Mouse (Mus musculus) kidney, adult 18-20 months (tissue): ENCODE measurements around the gene Cpne7.
"Not testable (repeated sequence)": the region's sequence is repeated elsewhere in the genome, so short reads cannot be mapped to it uniquely, and the experiment has no call there.

Source experiments
- DNase-seq: peaks from one replicate; pipeline ENCODE4 v3.0.0; 2021

The Cpne7 gene

DNA sequence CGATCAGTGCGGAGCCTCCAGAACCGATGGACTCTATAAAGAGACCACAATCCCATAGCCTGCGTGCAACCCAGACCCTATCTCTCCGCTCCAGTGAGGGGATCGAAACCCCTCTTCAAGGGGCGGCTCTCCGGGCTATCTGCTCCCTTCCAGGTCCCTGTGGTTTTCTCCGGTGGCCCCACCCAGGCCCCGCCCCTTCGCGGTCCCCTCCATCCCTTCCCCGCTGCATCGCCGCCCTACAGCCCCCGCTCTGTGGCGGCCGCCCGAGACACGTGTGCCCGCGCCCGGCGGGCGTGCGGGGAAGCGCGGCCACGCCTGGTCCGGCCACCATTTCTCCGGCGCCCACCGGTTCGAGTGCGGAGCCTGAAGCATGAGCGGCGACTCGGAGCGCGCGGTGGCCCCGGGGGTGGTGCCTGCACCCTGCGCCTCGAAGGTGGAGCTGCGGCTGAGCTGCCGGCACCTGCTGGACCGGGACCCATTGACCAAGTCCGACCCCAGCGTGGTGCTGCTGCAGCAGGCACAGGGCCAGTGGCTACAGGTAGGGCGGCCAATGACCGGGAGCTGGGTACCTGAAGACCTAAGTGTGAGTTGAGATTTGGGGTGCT lies at the start of gene Cpne7:
Gene Cpne7 (plus strand): TSS at position 248 of the 605 bp plus-strand sequence.
- no peak for DNase-seq

DNA sequence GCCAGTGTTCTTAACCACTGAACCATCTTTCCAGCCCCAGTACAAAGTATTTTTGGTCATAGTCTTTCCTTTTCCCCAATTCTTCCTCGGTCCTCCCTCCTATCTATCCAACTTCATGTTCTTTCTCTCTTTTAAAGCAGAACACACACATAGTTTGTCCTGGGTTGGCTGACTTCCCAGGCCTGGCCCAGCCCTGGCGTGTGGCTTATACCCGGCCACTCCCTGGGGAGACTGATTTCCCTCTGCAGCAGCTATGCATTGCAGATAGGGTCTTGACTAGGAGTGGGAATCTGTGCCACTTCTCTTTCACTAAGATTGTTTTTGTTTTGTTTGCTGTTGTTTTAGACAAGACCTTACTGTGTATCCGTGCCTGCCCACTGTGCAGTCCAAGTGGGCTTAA lies 46.0 kb upstream of the Cpne7 start:
- no peak for DNase-seq

DNA sequence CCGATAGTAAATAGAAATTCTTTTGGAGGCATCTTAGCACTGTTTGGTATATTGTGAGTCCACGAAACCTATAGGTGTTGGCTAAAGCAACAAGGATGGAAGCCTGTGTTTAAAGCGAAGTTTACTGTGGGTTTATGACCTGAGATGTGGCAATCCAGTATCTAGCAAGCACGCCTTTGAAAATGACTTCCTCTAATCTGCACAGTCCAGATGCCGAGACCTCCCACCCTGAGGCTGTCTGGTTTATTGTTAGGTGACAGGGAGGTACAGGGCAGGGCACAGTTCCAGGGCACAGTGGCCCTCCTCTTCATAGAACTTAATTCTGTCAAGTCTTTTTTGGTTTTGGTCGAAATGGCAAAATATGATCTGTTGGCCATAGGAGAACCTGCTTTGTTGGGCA lies 40.0 kb upstream of the Cpne7 start:
- no peak for DNase-seq

DNA sequence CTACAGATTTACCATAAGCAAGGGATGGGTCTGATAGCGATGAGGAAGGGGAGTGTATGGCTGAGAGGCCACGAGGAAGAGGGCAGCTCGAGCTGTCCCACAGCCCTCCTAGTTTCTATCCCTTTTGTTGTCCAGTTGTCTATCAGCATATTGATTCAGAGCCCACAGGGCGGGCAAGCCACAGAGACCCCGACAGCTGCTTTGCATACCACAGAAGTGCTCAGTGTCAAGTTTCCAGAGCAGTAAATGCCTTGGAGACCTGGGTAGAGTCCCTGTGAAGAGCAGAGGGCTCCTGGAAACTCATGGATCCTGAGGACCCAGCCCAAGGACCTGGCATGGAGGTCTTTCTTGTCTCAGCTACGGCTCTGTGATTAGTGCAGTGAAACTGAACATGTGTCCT lies 34.2 kb upstream of the Cpne7 start:
- DNase-seq: no peak

DNA sequence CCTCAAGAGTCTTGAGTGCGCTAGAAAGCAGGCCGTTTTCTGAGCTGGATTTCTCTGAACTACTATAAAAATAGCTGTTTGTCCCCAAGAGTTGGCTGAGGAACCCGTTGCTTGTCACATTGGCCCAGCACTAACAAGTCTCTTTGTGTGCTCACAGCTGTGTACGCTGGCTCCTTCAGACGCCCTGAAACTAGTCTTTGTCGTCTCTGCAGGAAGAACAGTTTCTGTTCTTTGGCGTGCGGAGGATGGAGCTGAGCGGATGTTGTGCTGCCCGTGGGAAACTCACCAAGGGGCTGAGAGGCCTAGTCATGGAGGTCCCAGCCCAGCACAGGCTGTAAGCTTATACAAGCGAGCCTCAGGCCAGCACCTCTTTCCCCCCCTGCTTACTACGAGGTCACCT lies 33.6 kb upstream of the Cpne7 start:
- DNase-seq: no peak

DNA sequence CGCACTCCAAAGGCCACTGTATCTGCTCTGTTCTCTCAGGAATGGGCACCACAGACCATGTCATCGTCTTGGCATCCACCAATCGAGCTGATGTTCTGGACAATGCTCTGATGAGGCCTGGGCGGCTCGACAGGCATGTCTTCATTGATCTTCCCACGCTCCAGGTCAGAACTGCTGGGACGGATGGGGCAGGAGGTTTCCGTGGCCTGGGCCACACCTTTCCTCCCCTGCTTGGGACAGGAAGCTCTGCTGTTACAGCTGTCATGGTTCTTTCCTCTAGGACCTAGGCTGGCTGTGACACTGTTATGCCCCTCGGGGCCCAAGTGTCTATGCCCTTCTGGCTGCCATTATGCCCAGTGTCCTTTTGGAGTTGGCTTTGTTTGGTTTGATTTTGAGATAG lies 29.9 kb upstream of the Cpne7 start:
- no peak for DNase-seq

DNA sequence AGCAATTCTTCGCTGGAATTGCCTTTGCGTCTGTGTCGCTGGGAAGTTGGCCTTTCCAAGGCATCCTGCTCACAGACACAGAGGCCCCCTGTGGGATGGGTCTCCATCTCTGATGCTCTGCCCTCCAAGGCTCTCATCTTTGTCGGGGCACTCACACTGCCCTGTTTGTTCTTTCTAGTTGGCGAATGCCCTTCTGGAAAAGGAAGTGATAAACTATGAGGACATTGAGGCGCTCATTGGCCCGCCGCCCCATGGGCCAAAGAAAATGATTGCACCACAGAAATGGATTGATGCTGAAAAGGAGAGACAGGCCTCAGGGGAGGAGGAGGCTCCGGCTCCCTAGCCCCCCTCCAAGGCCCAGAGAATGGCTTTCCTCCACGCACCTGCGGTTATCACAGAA lies 20.0 kb upstream of the Cpne7 start:
- no peak for DNase-seq

DNA sequence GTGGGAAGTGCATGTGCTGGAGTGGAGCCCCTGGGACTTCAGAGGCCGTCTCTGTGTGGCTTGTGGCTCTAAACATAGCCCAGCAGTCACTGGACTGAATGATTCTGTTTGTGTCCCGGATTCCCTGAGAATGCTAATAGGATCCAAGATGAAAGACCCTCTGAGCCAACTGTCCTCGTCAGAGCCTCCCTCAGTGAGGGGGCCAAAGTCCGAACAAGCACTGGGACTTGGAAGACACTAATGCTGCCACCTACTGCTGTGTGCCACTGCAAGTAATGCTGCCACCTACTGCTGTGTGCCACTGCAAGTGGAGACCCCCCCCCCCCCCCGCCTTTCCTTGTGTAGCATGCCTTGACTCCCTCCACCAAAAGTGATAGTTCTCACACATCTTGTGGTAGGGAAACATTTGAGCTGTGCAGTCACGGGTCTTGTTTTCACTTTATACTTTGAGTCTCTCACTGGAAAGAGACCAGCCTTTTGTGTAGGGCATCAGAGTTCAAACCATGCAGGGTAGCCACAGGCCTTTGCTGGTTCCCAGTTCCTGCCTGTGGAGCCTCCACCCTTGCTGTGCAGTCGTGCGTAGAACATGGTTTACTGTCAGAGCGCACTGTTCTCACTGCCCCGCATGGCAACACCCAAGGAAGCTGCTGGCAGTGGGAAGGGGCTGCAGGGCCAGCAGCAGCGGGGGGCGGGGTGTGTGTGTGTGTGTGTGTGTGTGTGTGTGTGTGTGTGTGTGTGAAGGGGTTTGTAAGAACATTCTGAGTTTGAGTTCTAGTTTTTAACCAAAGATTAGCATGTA lies 19.2 kb upstream of the Cpne7 start:
- no peak for DNase-seq

DNA sequence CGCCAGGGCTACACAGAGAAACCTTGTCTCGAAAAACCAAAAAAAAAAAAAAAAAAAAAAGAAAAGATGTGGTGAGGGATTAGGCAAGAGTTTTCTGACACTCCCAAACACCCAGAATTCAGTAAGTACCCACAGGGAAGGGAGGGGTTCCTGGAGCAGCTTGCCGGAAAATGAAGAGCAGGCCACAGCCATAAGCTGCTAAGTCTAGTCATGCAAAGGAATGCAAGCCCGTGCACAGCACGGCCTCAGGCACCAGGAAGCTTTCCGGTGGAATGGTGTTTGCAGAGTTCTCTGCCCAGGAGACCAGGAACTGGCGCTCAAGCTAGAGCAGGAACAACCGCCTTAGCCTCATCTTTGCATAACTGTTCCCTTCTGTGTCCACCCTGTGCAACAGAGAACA lies 16.9 kb upstream of the Cpne7 start:
- DNase-seq: no peak

DNA sequence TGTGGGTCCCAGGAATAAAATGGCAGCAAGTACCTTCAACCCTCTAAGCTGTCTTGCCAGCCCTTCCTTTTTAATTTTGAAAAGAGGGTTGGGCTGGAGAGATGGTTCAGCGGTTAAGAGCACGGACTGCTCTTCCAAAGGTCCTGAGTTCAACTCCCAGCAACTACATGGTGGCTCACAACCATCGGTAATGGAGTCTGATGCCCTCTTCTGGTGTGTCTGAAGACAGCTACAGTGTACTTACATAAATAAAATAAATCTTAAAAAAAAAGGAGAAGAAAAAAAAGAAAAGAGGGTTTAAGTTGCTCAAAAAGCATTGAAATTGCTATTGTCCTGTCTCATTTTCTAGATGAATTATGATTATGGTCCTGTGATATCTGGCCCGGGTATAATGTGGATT lies 15.9 kb upstream of the Cpne7 start:
- no peak for DNase-seq

DNA sequence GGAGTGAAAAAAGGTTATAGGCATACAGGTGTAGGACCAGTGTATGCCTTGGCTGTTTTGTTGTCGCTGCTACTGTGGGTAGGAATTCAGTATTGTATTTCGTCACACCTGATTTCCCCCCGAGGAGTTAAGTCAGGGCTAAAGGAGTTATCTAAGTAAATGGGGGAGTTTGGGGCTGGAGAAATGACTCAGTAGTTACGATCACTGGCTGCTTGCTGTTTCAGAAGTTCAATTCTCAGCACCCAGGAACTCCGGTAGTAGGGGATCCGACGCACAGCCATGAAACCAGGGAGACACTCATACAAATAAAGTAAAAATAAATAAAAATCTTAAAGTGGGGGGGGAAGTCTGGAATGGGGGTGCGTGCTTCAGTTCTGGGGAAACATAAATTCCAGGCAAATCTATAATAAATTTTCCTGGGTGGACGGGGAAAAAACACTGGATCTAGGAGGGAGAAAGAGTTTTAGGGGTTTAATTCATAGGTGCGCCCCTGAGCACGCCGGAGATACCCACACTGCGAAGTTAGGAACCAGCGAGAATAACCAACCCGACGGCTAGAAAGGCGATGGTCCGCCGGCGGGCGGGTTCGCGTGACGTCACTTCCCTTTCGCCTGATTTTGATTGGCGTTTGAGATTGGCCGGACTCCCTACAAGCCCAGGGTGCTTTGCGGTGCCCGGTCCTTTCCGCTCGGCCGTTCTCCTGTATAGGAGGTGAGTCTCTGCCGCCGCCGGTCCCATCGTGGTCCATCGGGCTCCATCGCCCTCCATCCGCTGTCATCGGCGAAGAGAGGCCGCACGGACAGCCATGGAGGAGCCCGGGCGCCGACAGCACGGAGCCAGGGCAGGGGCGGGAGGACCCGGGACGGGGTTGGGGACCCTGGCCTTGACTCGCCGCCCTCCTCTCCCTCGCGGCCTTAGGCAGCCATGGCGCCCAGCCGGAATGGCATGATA lies 15.2 kb upstream of the Cpne7 start, which contains the start of gene Rpl13:
Gene Rpl13 (plus strand): TSS at position 616 of the 951 bp plus-strand sequence.
- DNase-seq: peak; percentile 97

DNA sequence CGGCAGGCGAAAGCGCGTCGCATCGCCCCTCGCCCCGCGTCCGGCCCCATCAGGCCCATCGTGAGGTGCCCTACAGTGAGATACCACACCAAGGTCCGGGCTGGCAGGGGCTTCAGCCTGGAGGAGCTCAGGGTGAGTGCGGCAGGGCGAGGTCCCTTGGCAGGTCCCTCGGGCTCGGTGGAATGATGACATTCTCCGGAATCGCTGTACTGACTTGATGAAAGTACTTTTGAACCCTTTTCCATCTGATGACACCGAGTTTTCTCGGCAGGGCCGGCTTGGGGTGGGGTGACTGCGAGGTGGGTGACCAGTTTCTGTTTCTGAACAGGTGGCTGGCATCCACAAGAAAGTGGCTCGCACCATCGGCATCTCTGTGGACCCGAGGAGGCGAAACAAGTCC lies 14.3 kb upstream of the Cpne7 start:
- DNase-seq: not testable (repeated sequence)

DNA sequence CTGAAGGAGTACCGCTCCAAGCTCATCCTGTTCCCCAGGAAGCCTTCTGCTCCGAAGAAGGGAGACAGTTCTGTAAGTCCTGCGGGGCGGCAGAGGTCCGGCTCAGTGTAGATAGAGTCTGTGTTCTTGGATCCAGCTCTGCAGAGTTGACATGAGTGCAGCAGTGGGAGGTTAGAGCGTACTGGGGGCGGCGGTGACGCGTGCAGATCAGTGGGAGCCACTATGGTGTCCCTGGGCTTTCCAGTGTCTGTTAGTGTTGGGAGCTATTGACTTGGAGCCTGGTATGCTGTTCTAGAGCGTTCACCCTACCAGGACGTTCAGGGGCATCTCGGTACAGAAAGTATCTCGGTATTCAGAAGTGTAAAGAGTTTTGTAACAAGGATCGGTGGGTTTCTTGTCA lies 13.9 kb upstream of the Cpne7 start:
- no peak for DNase-seq

DNA sequence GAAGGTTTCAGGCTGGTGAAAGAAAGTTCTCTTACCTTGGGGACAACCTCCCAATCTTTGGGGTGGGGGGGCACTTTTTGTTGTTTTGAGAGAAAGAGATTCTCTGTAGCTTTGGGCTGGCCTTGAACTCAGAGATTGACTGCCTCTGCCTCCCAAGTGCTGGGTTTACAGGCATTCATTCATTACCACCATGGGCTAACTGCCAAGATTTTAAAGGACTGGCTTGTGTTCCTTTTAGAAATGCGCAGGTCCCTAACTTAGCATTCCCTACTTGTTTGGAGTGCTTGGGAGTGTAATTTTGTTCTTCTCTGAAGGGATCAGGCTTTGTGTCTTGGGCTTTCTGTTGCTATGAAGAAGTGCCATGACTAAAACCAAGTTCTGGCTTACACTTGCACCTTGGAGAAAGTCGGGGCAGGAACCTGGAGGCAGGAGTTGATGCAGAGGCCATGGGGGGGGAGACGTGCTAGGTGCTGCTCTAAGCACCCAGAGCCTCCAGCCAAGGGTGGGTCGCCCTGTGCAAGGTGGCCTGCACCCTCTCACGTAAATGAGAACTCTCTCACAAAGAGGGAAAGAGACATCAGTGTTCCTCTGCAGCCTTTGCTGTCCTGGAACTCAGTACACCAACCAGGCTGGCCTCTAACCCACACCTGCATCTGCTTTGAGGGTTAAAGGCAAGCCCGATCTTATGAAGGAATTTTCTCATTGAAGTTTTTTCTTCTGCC lies 13.0 kb upstream of the Cpne7 start:
- DNase-seq: no peak

DNA sequence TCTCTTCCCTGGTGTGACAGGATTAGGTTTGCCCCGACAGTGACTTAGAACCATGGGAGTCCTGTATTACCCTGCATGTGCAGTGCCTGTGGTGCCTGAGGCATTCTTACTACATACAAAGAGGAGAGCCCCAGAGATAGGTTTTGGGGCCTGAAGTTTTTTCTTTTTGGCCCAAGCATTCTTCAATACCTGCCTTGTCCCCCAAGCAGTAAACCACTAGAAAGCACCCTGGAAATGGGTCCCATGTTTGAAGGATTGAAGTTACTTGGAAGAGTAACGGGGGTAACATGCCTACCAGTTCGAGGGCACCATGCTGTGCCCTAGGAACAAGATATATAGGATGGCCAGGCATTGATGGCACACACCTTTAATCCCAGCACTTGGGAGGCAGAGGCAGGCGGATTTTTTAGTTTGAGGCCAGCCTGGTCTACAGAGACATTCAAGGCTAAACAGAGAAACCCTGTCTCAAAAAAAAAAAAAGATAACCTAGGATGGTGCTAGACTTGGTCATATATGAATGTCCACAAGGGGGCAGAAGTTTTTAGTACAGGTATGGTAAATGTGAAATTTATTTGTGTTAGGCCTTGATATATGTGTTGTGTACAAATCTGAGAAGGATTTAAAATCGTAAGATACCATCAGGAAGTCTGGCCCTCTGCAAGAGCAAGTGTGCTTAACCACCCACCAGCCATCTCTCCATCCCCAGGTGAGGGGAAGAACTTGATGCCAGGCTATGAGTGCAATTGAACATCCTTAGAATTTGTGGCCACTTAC lies 11.4 kb upstream of the Cpne7 start:
- DNase-seq: no peak

DNA sequence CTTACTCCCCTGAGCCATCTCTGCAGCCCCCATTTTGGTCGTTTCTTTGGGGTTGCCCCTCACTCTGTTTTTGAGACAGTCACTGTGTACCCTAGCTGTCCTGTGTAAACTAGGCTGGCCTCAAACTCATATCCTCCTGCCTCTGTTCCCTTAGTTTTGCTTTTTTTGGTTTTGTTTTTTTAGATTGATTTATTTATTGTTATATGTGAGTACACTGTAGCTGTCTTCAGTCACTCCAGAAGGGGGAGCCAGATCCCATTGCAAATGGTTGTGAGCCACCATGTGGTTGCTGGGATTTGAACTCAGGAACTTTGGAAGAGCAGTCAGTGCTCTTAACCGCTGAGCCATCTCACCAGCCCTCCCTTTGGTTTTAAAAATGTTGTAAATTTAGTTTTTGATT lies 10.6 kb upstream of the Cpne7 start:
- no peak for DNase-seq

DNA sequence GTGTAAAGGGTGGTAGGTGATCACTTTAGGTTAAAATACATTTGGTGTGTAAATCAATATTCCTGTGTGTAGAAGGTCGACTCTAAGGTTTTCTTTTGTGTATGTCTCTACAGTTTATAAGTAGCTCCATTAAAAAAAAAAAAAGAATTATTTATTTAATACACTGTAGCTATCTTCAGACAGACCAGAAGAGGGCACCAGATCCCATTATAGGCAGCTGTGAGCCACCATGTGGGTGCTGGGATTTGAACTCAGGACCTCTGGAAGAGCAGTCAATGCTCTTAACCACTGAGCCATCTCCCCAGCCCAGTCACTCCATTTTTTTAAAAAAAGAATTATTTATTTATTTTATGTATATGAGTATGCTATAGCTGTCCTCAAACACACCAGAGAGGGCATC lies 9.2 kb upstream of the Cpne7 start:
- no peak for DNase-seq

DNA sequence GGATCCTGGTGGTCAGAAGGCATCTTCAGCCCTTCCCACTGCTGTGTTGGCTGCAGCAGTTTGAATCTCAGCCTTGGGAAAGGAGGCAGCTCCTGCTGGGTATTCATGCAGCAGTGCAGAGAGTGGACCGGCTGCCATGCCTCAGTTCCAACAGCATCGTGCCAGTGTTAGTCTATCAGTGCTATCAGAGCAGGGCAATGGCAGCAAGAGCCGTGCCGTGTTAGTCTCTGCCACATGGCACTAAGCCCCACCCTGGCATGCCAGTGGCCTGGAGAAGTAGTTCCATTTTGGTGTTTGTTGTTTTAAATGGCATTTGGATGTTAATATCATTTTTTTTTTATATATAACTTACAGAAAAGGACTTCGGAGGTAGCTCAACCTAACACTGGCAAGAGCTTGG lies 8.2 kb upstream of the Cpne7 start:
- no peak for DNase-seq

DNA sequence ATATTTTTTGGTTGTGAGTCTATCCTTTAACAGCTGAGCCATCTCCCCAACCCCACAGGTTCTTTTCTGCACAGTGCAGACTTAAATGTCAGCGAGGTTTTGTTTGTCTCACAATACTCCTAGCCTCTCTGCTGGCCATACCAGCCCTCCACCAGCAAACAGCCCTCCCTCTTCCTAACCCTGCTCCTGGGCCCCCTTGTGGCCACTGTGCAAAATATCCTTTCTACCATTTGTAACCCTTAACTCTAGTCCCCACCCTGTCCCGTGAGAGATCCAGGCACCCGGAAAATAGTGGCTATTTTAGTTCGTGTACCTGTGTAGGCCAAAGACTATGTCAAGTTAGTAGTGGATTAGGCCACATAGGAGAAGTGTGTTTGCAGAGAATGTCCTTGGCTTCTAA lies 6.5 kb upstream of the Cpne7 start:
- DNase-seq: no peak

DNA sequence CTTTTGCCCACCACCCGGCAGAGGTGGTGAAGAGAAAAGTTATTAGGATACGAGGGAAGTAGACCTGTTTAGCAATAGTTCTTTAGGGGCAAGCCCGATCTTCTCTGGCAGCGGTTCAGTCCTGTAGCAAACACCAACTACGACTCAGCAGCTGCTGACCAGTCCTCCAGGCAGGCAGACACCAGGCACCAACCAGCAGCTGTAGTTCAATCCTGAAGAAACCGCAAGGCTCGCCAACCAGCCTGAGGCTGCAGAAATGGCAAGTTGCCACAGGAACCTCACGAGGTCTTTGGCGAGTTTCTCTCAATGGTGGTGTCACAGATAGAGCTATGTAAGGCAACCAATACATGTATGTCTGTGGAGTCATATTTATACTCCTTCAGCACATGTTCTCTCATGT lies 4.3 kb upstream of the Cpne7 start:
- no peak for DNase-seq

DNA sequence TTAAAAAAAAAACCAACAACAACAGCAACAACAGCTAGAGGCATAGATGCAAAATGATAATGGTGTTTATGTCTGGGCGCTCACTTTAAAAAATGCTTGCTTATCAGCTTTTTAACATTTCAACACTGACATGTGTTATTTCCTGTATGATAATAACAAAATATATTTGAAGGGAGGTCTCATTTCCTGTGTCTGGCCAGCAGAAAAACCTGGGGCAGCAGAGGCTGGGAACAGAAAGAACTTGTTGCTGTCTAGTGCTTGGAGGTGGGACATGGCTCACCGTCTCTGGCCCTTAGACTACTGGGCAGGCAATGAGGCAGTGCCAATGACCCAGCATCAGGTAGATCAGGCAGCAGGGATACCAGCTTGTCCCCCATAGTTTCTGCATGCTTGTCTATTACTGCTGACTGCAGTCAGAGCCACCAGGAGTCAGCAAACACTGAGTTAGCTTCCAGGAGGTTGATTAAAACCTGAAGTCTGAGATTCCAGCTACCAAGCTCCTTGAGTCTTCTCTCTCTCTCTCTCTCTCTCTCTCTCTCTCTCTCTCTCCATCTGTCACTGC lies 3.2 kb upstream of the Cpne7 start:
- no peak for DNase-seq

DNA sequence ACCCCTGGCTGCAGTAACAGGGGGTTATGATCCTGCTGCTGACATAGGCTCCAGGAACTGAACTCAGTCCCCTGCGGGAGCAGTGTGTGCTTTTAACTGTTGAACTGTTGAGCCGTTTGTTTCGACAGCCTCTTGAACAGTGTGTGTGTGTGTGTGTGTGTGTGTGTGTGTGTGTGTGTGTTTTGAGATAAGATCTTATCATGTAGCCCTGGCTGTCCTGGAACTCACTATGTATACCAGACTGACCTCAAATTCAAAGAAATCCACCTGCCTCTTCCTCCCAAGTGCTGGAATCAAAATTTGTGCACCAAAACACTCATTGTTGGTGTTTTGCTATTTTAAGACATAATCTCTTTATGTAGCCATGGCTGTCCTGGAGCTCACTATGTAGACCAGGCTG lies 2.5 kb upstream of the Cpne7 start:
- no peak for DNase-seq
